Comparison of ENCODE assay signal across 11 mouse cellular contexts in the genomic region with DNA sequence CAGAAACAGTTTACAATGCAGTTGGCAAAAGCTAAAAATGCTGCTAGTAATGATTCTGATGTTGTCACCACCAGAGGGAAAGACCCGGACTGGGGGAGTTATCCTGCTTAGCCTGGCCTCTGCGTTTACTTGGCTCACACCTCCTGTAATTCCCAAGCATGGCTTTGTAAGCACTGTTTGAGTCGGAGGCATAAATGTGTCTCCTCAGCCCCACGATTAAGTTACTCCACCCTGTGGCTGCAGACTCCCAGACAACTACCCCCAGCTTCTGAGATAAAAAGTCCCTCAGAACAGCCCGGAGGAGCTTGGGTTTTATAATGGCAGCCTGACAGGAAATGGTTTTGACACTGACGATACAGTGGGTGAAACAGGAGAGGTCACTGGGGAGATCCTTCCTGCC.
DNase-seq lines count a peak whose midpoint lies in the region; ATAC-seq lines count a peak whose summit lies in the region.
"Had no signal": no experiment of that assay in that cellular context is flagged by ENCODE, and none has a peak within 500 bp of the region (broad histone marks: within the 10 kb centered on the region; RNA-seq: fewer than 3 reads in every experiment).

No protein-coding gene starts in this region.

- no peaks in the 10 kb centered on the region for H3K27me3 ChIP-seq in limb, embryonic 11.5 days (ENCODE audit: control insufficient read depth, insufficient read depth, low read length)
- H3K27me3 ChIP-seq in limb, embryonic 10.5 days (ENCODE audit: low read depth, poor library complexity, severe bottlenecking) = no peaks in the 10 kb centered on the region
- no peaks in the 10 kb centered on the region for H3K27me3 ChIP-seq in heart, embryonic 14.5 days (ENCODE audit: control insufficient read depth, insufficient read depth, low read length)
- H3K27me3 ChIP-seq in liver, embryonic 15.5 days = no peaks in the 10 kb centered on the region
- H3K27me3 ChIP-seq: forebrain, embryonic 15.5 days; neural tube, embryonic 13.5 days had no signal

- H3K9ac ChIP-seq in limb, embryonic 11.5 days (ENCODE audit: low read length) = no peak overlapping the region
- 0 out of 2 replicates have a peak overlapping the region, but pooled peaks have one; percentile 8 for H3K9ac ChIP-seq in heart, embryonic 14.5 days (ENCODE audit: low read length)
- no peak overlapping the region for H3K9ac ChIP-seq in liver, embryonic 15.5 days
- H3K9ac ChIP-seq: forebrain, embryonic 15.5 days; neural tube, embryonic 13.5 days had no signal

- DNase-seq in limb, embryonic 11.5 days (ENCODE audit: low spot score) = peak; percentile 21
- DNase-seq in limb, embryonic 10.5 days (ENCODE audit: low spot score) = no peak
- peak; percentile 9 for DNase-seq in c-Kit-positive CD71-negative TER-119-negative erythroid progenitor cells, embryonic 14.5 days (ENCODE audit: low read depth)
- DNase-seq in spleen, postnatal 36 days (ENCODE audit: low spot score in 2 of 2) = no peak
- DNase-seq in thymus, adult 18-20 months = no peak
- DNase-seq: kidney, adult 11 months had no signal

- 0 out of 2 replicates have a peak, but pooled peaks cover 4% of the 10 kb centered on the region for H3K4me1 ChIP-seq in limb, embryonic 11.5 days (ENCODE audit: control insufficient read depth, insufficient read depth, low read length)
- H3K4me1 ChIP-seq in limb, embryonic 10.5 days = peaks cover 10% of the 10 kb centered on the region
- H3K4me1 ChIP-seq in heart, embryonic 14.5 days (ENCODE audit: control insufficient read depth in 2 of 2, insufficient read depth in 2 of 2, low read length in 2 of 2) = peaks cover 17 to 55% of the 10 kb centered on the region in 2 experiments
- H3K4me1 ChIP-seq in liver, embryonic 15.5 days (replicated peaks) = 0 out of 2 replicates have a peak, but pooled peaks cover 5% of the 10 kb centered on the region
- H3K4me1 ChIP-seq: forebrain, embryonic 15.5 days; neural tube, embryonic 13.5 days had no signal

- 15% methylated on average over 6 of the region's 6 CpGs for WGBS in limb, embryonic 11.5 days
- WGBS in limb, embryonic 10.5 days = 23% methylated on average over 6 of the region's 6 CpGs
- 9% methylated on average over 6 of the region's 6 CpGs for WGBS in heart, embryonic 14.5 days
- WGBS in liver, embryonic 15.5 days (ENCODE audit: insufficient replicate concordance) = 12% methylated on average over 6 of the region's 6 CpGs

- H3K36me3 ChIP-seq in limb, embryonic 11.5 days (ENCODE audit: control insufficient read depth, insufficient read depth, low read length) = no peaks in the 10 kb centered on the region
- no peaks in the 10 kb centered on the region for H3K36me3 ChIP-seq in limb, embryonic 10.5 days
- H3K36me3 ChIP-seq in heart, embryonic 14.5 days (ENCODE audit: control insufficient read depth, insufficient read depth, low read length) = no peaks in the 10 kb centered on the region
- H3K36me3 ChIP-seq in liver, embryonic 15.5 days (replicated peaks) = no peaks in the 10 kb centered on the region
- H3K36me3 ChIP-seq: forebrain, embryonic 15.5 days; neural tube, embryonic 13.5 days had no signal

- no peak for ATAC-seq in limb, embryonic 11.5 days (ENCODE audit: insufficient number of reproducible peaks, low FRiP score, low TSS enrichment, low read depth)
- ATAC-seq in heart, embryonic 14.5 days (ENCODE audit: insufficient number of reproducible peaks, insufficient read depth, low FRiP score, low read depth) = no peak
- peak; percentile 12; the same call in 1 of the 2 replicates for ATAC-seq in liver, embryonic 15.5 days (ENCODE audit: insufficient read depth)
- ATAC-seq in activated CD4-positive, CD25-positive, alpha-beta regulatory T cell, adult 4 months = no peak
- ATAC-seq: forebrain, embryonic 15.5 days had no signal

- H3K4me3 ChIP-seq in limb, embryonic 11.5 days (ENCODE audit: low read depth, low read length) = no peak overlapping the region
- no peak overlapping the region for H3K4me3 ChIP-seq in limb, embryonic 10.5 days
- no peak overlapping the region for H3K4me3 ChIP-seq in heart, embryonic 14.5 days (ENCODE audit: control insufficient read depth in 1 of 2, insufficient read depth in 1 of 2, low read depth in 1 of 2, low read length in 2 of 2)
- H3K4me3 ChIP-seq in liver, embryonic 15.5 days (replicated peaks) = no peak overlapping the region
- H3K4me3 ChIP-seq: forebrain, embryonic 15.5 days; neural tube, embryonic 13.5 days had no signal

- H3K4me2 ChIP-seq in limb, embryonic 11.5 days (ENCODE audit: low read depth, severe bottlenecking) = no peak overlapping the region
- no peak overlapping the region for H3K4me2 ChIP-seq in heart, embryonic 14.5 days (ENCODE audit: low read length)
- no peak overlapping the region for H3K4me2 ChIP-seq in liver, embryonic 15.5 days
- H3K4me2 ChIP-seq: forebrain, embryonic 15.5 days; neural tube, embryonic 13.5 days had no signal

- H3K9me3 ChIP-seq in limb, embryonic 11.5 days (ENCODE audit: control insufficient read depth, low read length) = no peaks in the 10 kb centered on the region
- no peaks in the 10 kb centered on the region for H3K9me3 ChIP-seq in limb, embryonic 10.5 days (replicated peaks)
- H3K9me3 ChIP-seq in heart, embryonic 14.5 days (ENCODE audit: control insufficient read depth, low read length) = no peaks in the 10 kb centered on the region
- H3K9me3 ChIP-seq in liver, embryonic 15.5 days (replicated peaks) = no peaks in the 10 kb centered on the region
- H3K9me3 ChIP-seq: forebrain, embryonic 15.5 days; neural tube, embryonic 13.5 days had no signal

- no peak overlapping the region for H3K27ac ChIP-seq in limb, embryonic 11.5 days (replicated peaks; ENCODE audit: low read depth, low read length)
- no peak overlapping the region for H3K27ac ChIP-seq in limb, embryonic 10.5 days
- peak overlapping the region; percentile 48 to 57; a peak in 3 of 4 replicates for H3K27ac ChIP-seq in heart, embryonic 14.5 days (replicated peaks in 1 of 2; ENCODE audit: control insufficient read depth in 1 of 2, insufficient read depth in 1 of 2, low read depth in 2 of 2, low read length in 2 of 2)
- no peak overlapping the region for H3K27ac ChIP-seq in liver, embryonic 15.5 days (replicated peaks)
- H3K27ac ChIP-seq: forebrain, embryonic 15.5 days; neural tube, embryonic 13.5 days had no signal

Comparison
In these comparisons a context has a peak if more than half of its experiments do, and no peak if none do; other contexts are left out.
1. DNase-seq: peak in limb, embryonic 11.5 days (single experiment) and c-Kit-positive CD71-negative TER-119-negative erythroid progenitor cells, embryonic 14.5 days (single experiment); none in limb, embryonic 10.5 days (single experiment), spleen, postnatal 36 days (0 of 2) and thymus, adult 18-20 months (0 of 2).
2. H3K27ac ChIP-seq: peak in heart, embryonic 14.5 days (2 of 2); none in limb, embryonic 11.5 days (single experiment), limb, embryonic 10.5 days (single experiment) and liver, embryonic 15.5 days (single experiment).